Mouse (Mus musculus): ENCODE data around the gene D130043K22Rik. TPM values are rescaled to one million over a fixed set of nuclear protein-coding genes. Genes with fewer than 3 reads are reported as not detected.

D130043K22Rik gene
- polyA plus RNA-seq (2017; shearing (Covaris generic)): 1.1 TPM

GRCm38 (mm10) chr13:24844983-24845955 is at the start of gene D130043K22Rik:
TSS of gene D130043K22Rik (plus strand) at chr13:24845135.

GRCm38 (mm10) chr13:24801308-24801921 is 43.5 kb upstream of the D130043K22Rik start, which contains the start of gene BC005537:
TSS of gene BC005537 (plus strand) at chr13:24801657.

GRCm38 (mm10) chr13:24831353-24832130 is 13.4 kb upstream of the D130043K22Rik start, which contains the start of the genes Acot13 and Tdp2:
TSS of gene Acot13 (minus strand) at chr13:24831540.
TSS of gene Tdp2 (plus strand) at chr13:24831679.

GRCm38 (mm10) chr13:24937108-24937838 is 92.3 kb downstream of the D130043K22Rik start, which contains the start of gene Aldh5a1:
TSS of gene Aldh5a1 (minus strand) at chr13:24937661.

GRCm38 (mm10) chr13:24942512-24943282 is 97.8 kb downstream of the D130043K22Rik start, which contains the start of gene Gpld1:
TSS of gene Gpld1 (plus strand) at chr13:24943152.

Other genes starting within 250 kb of the D130043K22Rik start
- 0.33 TPM for gene Armh2, start 103.9 kb upstream of the D130043K22Rik start, polyA plus RNA-seq (2017; shearing (Covaris generic))
- gene Gmnn, start 83.2 kb upstream of the D130043K22Rik start, polyA plus RNA-seq (2017; shearing (Covaris generic)): 37.0 TPM
- gene BC005537, start 43.5 kb upstream of the D130043K22Rik start, polyA plus RNA-seq (2017; shearing (Covaris generic)): 14.1 TPM
- 84.7 TPM for gene Acot13, start 13.6 kb upstream of the D130043K22Rik start, polyA plus RNA-seq (2017; shearing (Covaris generic))
- 36.5 TPM for gene Tdp2, start 13.5 kb upstream of the D130043K22Rik start, polyA plus RNA-seq (2017; shearing (Covaris generic))
- gene Aldh5a1, start 92.5 kb downstream of the D130043K22Rik start, polyA plus RNA-seq (2017; shearing (Covaris generic)): 0.23 TPM
- gene Gpld1, start 98.0 kb downstream of the D130043K22Rik start, polyA plus RNA-seq (2017; shearing (Covaris generic)): 6.4 TPM
- 2.8 TPM for gene Mrs2, start 175.2 kb downstream of the D130043K22Rik start, polyA plus RNA-seq (2017; shearing (Covaris generic))
- gene Dcdc2a, start 210.9 kb downstream of the D130043K22Rik start, polyA plus RNA-seq (2017; shearing (Covaris generic)): not detected

Measured in activated CD4-positive, CD25-positive, alpha-beta regulatory T cell, adult 9 weeks (primary cell).